Mouse (Mus musculus) stomach, postnatal 0 days (tissue): ENCODE data around the gene Neil1. TPM values are rescaled to one million over a fixed set of nuclear protein-coding genes. Genes with fewer than 3 reads are reported as not detected.
A peak's percentile ranks its signal among the peaks of the same experiment; 100 is the strongest.

Experiments used
- ATAC-seq: fragments of 200-750 bp; cut with Nextera tagmentation; 2 replicates; pipeline ENCODE4 v1.8.0; 2017; ENCODE audit not compliant: low FRiP score, low TSS enrichment
- DNase-seq: peaks from one replicate; pipeline ENCODE4 v3.0.0-alpha.2; 2016; ENCODE audit warnings: low spot score
- H3K27ac ChIP-seq: fragments of 300-500 bp; sonication (generic); replicated peaks from 2 replicates; pipeline ENCODE4 v1.5.1; 2014; ENCODE audit warnings: mild to moderate bottlenecking, control low read depth
- H3K27me3 ChIP-seq: fragments of 300-500 bp; sonication (generic); 2 replicates; pipeline ENCODE4 v1.6.1; 2014; ENCODE audit warnings: low read length; ENCODE audit not compliant: control insufficient read depth, insufficient read depth
- H3K36me3 ChIP-seq: fragments of 300-500 bp; sonication (generic); 2 replicates; pipeline ENCODE4 v1.6.1; 2014; ENCODE audit warnings: low read length, mixed read lengths; ENCODE audit not compliant: control insufficient read depth, insufficient read depth
- H3K4me1 ChIP-seq: fragments of 300-500 bp; sonication (generic); replicated peaks from 2 replicates; pipeline ENCODE4 v1.6.1; 2014; ENCODE audit warnings: antibody characterized with exemption; ENCODE audit not compliant: control insufficient read depth, insufficient read depth
- H3K4me2 ChIP-seq: fragments of 300-500 bp; sonication (generic); replicated peaks from 2 replicates; pipeline ENCODE4 v1.6.1; 2014; ENCODE audit warnings: low read depth, mild to moderate bottlenecking, control low read depth, moderate library complexity
- H3K4me3 ChIP-seq: fragments of 300-500 bp; sonication (generic); 2 replicates; pipeline ENCODE4 v1.5.1; 2014; ENCODE audit warnings: low read depth, low read length, control low read depth
- H3K9ac ChIP-seq: fragments of 300-500 bp; sonication (generic); 2 replicates; pipeline ENCODE4 v1.6.1; 2014; ENCODE audit warnings: mild to moderate bottlenecking, low read length, control low read depth, mixed read lengths
- H3K9me3 ChIP-seq: fragments of 300-500 bp; sonication (generic); 2 replicates; pipeline ENCODE4 v1.6.1; 2016; ENCODE audit warnings: low read length; ENCODE audit not compliant: control insufficient read depth
- CTCF ChIP-seq: IDR thresholded peaks from 2 replicates; pipeline ENCODE4 v1.5.1; 2016; ENCODE audit warnings: antibody characterized with exemption, low read depth, mild to moderate bottlenecking, moderate library complexity
- EP300 ChIP-seq: optimal IDR thresholded peaks from 2 replicates; pipeline ENCODE3; 2016; ENCODE audit warnings: antibody characterized with exemption
- WGBS: fragments of 180-500 bp; shearing (Covaris S2); extraction: QIAGEN DNeasy Blood & Tissue Kit; methylation state at CpG from one replicate; pipeline ENCODE4 v1.1.7; 2014; 5-methylcytosine and 5-hydroxymethylcytosine counted together
- polyA plus RNA-seq: library from polyadenylated mRNA; unstranded; fragments of >200 nt; fragmentation: Nextera tagmentation; extraction: Ambion mirVana; gene quantifications from 2 replicates; pipeline ENCODE4 v1.2.1, GENCODE M21; 2015

Neil1 gene
- polyA plus RNA-seq = 4.7 and 5.2 TPM in 2 replicates

DNA sequence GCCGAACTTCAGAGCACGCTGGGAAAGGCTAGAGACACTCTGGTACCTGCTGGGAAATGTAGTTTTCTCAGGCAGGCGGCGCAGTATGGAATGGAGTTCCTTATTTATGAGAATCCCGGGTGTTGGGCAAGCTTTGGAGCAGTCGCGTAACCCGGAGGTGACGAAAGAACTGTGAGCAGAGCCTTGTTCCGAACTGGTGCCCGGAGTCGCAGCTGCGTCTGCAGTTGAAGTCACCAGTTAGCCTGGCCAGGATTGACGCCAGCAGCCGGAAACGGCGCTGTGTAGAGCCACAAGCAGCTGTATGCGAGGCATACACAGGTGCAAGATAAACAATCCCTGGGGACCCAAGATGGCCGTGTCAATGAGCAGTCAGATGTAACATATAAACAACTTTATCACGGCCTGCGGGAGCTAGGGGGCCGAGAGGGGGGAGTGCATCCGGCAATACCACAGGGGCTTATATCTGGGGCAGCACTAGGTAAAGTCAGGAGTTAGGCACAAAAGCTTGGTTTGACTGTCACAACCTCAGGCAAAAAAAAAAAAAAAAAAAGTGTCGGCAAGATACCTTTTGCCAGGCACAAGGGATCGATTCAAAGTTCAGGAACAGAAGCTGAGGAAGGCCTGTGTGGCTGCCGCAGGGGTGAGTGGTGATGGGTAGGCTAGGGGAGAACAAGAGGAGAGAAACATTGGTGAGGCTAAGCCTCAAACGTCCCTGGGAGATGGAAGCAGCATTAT is at the start of gene Neil1:
Gene Neil1, minus strand, starts transcription at position 162 of the 735 bp plus-strand sequence.
- 1% methylated on average over 27 of the region's 27 CpGs for WGBS
- Histone ChIP-seq H3K4me2 (peak within 1 kb of the TSS; percentile 84), H3K9me3 (no peaks in the 10 kb centered on the region), H3K36me3 (no peaks in the 10 kb centered on the region), H3K27ac (peak within 1 kb of the TSS; percentile 93), H3K4me1 (peaks cover 3% of the 10 kb centered on the region; the same call in 1 of the 2 replicates), H3K27me3 (no peaks in the 10 kb centered on the region), H3K9ac (peak within 1 kb of the TSS; percentile 77), H3K4me3 (peak within 1 kb of the TSS; percentile 52)
- TF ChIP-seq EP300 (peak; percentile 78), CTCF (peak; percentile 56)
- DNase-seq (peak; percentile 87), ATAC-seq (peak; percentile 94)

DNA sequence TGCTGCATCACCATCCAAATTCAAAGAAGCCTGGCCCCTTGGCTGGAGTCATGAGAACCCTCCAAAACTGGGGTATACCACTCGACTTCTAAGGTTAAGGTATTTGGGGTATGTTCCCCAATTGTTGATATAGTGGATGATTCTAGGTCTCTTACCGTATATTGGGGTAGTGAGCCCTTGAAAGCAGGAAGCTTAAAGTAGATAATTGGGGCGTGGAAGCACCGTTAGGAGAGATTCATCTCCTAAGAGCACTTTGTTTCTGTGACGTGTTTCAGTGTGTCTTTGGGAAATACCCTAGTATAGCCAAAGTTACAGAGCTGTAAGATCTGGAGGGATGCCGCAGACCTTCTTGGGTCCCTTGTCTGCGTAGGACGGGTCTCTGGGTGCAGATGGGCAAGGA is 49.3 kb upstream of the Neil1 start:
- Histone ChIP-seq H3K36me3 (no peaks in the 10 kb centered on the region), H3K4me2 (no peak overlapping the region), H3K4me1 (no peaks in the 10 kb centered on the region), H3K27me3 (no peaks in the 10 kb centered on the region), H3K4me3 (no peak overlapping the region), H3K9ac (no peak overlapping the region), H3K9me3 (no peaks in the 10 kb centered on the region), H3K27ac (no peak overlapping the region)
- TF ChIP-seq CTCF (no peak), EP300 (no peak)
- 67% methylated on average over 8 of the region's 8 CpGs for WGBS
- ATAC-seq = no peak
- no peak for DNase-seq

DNA sequence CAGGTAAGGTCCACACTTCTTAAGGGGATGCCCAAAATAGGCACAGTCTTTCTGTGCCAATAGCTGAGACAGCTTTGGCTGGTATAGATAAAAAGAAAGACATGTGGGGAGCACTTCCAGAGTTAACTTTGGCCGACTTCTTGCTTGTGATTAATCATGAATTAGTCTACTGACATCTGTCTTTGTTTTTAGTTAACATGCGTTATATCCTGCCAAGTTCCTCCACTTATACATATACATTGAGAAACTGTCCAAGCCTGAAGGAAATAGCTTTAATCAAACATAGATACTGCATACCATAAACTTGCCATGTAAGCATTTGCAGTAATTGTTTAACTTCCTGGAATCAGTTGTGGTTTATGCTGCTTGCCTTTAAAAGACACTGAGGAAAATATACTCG is 48.6 kb upstream of the Neil1 start:
- Histone ChIP-seq H3K9ac (no peak overlapping the region), H3K27ac (no peak overlapping the region), H3K4me2 (no peak overlapping the region), H3K9me3 (no peaks in the 10 kb centered on the region), H3K4me1 (no peaks in the 10 kb centered on the region), H3K4me3 (no peak overlapping the region), H3K27me3 (no peaks in the 10 kb centered on the region), H3K36me3 (no peaks in the 10 kb centered on the region)
- DNase-seq = no peak
- WGBS = 39% methylated on average over 3 of the region's 3 CpGs
- no peak for ATAC-seq
- TF ChIP-seq CTCF (no peak), EP300 (no peak)

DNA sequence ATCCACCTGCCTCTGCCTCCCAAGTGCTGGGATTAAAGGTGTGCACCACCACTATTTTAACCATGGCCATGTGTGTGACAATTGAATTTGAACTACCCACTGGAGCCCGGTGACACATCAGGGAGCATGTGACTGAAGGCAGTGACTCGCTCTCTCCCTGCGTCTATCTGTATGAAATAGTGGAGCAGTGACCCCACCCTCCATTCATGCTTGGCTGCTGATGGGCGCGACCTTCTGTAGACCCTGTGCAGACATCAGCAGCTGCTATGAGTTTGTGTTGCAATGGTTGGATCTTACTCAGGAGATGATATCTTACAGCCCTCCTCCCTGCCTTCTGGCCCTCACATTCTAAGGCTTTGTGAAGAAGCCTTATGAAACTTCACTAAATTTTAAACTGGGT is 20.3 kb upstream of the Neil1 start:
- H3K4me2 ChIP-seq = no peak overlapping the region
- no peaks in the 10 kb centered on the region for H3K27me3 ChIP-seq
- no peaks in the 10 kb centered on the region for H3K4me1 ChIP-seq
- no peak overlapping the region for H3K4me3 ChIP-seq
- no peak overlapping the region for H3K9ac ChIP-seq
- no peaks in the 10 kb centered on the region for H3K9me3 ChIP-seq
- H3K27ac ChIP-seq = no peak overlapping the region
- TF ChIP-seq EP300 = no peak
- no peak for TF ChIP-seq CTCF
- WGBS = 58% methylated on average over 5 of the region's 5 CpGs
- ATAC-seq = 0 out of 2 replicates have a peak, but pooled peaks have one; percentile 57
- no peak for DNase-seq
- no peaks in the 10 kb centered on the region for H3K36me3 ChIP-seq

DNA sequence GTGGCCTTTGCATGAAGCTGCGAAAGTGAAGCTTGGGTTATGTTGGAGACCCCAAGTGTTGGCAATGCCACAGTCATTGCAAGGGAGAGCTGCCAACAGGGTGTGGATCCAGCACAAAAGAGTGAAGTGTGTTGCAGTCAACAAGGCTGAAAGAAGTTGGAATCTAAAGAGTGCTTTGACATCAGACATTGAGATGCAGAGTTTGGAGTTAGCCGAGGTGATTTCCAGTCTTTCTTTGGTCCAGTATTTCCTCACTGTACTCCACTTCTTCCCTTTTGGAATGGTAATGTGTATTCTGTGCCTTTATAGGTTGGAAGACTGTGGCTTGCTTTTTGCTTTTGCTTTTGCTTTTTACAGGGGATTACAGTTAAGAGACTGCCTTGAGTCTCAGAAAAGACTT is 18.1 kb upstream of the Neil1 start:
- H3K27me3 ChIP-seq = no peaks in the 10 kb centered on the region
- H3K36me3 ChIP-seq = no peaks in the 10 kb centered on the region
- H3K4me1 ChIP-seq = no peaks in the 10 kb centered on the region
- no peak overlapping the region for H3K4me3 ChIP-seq
- ATAC-seq = no peak
- 95% methylated on average over 2 of the region's 2 CpGs for WGBS
- no peaks in the 10 kb centered on the region for H3K9me3 ChIP-seq
- no peak overlapping the region for H3K4me2 ChIP-seq
- TF ChIP-seq CTCF (no peak), EP300 (no peak)
- no peak for DNase-seq
- H3K9ac ChIP-seq = no peak overlapping the region
- no peak overlapping the region for H3K27ac ChIP-seq

DNA sequence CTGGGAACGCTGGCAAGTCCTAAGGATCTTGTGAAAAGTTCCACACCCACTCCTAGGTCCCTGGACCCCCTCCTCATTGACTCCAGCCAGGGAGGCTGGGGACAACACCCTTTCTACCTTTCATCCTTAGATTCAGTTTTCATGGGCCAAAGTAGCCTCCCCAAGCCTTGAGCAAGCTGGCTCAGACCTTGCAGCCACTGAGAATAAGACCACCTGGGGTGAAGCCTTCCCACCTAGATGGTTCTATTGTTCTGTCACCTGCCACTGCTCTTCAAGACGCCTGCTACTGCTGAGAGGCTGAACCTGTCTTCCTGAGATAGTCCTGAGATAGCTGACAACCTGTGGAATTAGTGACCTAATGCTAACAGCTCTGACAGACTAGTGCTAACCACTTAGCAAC is 15.0 kb upstream of the Neil1 start:
- H3K36me3 ChIP-seq = no peaks in the 10 kb centered on the region
- H3K4me2 ChIP-seq = no peak overlapping the region
- no peak overlapping the region for H3K4me3 ChIP-seq
- DNase-seq (no peak), ATAC-seq (no peak)
- no peak for TF ChIP-seq EP300
- TF ChIP-seq CTCF = no peak
- 45% methylated on average over 2 of the region's 2 CpGs for whole genome bisulfite sequencing
- no peaks in the 10 kb centered on the region for H3K9me3 ChIP-seq
- H3K27me3 ChIP-seq = no peaks in the 10 kb centered on the region
- H3K9ac ChIP-seq = no peak overlapping the region
- H3K27ac ChIP-seq = no peak overlapping the region
- no peaks in the 10 kb centered on the region for H3K4me1 ChIP-seq
